Mouse (Mus musculus) embryonic facial prominence, embryonic 11.5 days (tissue): Measurements from ENCODE around the gene Csnk1g2. TPM values are rescaled to one million over a fixed set of nuclear protein-coding genes. Genes with fewer than 3 reads are reported as not detected.
A peak's percentile ranks its signal among the peaks of the same experiment; 100 is the strongest.
"Not testable (repeated sequence)": the region's sequence is repeated elsewhere in the genome, so short reads cannot be mapped to it uniquely, and the experiment has no call there.

Experiments
- ATAC-seq: fragments of 200-750 bp; cut with Nextera tagmentation; replicated peaks from 2 replicates; pipeline ENCODE4 v1.8.0; 2017; ENCODE audit warnings: low read depth; ENCODE audit not compliant: insufficient number of reproducible peaks, low FRiP score, low TSS enrichment
- DNase-seq: peaks from one replicate; pipeline ENCODE4 v3.0.0-alpha.2; 2015; ENCODE audit warnings: low spot score
- H3K27ac ChIP-seq: fragments of 300-500 bp; sonication (generic); replicated peaks from 2 replicates; pipeline ENCODE4 v1.5.1; 2014; ENCODE audit warnings: mild to moderate bottlenecking, low read depth, low read length, control low read depth
- H3K27me3 ChIP-seq: fragments of 300-500 bp; sonication (generic); 2 replicates; pipeline ENCODE4 v1.6.1; 2014; ENCODE audit warnings: mild to moderate bottlenecking, low read length, moderate library complexity, mixed read lengths; ENCODE audit not compliant: control insufficient read depth, insufficient read depth
- H3K36me3 ChIP-seq: fragments of 300-500 bp; sonication (generic); replicated peaks from 2 replicates; pipeline ENCODE4 v1.6.1; 2014; ENCODE audit warnings: low read depth, mild to moderate bottlenecking, low read length, moderate library complexity, mixed read lengths; ENCODE audit not compliant: control insufficient read depth, insufficient read depth
- H3K4me1 ChIP-seq: fragments of 300-500 bp; sonication (generic); 2 replicates; pipeline ENCODE4 v1.6.1; 2014; ENCODE audit warnings: low read length, mixed read lengths; ENCODE audit not compliant: control insufficient read depth, insufficient read depth
- H3K4me2 ChIP-seq: fragments of 300-500 bp; sonication (generic); 2 replicates; pipeline ENCODE4 v1.6.1; 2014; ENCODE audit warnings: low read depth, mild to moderate bottlenecking, control low read depth, low read length, moderate library complexity
- H3K4me3 ChIP-seq: fragments of 300-500 bp; sonication (generic); 2 replicates; pipeline ENCODE4 v1.5.1; 2014; ENCODE audit warnings: low read depth, low read length, control low read depth
- H3K9ac ChIP-seq: fragments of 300-500 bp; sonication (generic); replicated peaks from 2 replicates; pipeline ENCODE4 v1.6.1; 2014; ENCODE audit warnings: mild to moderate bottlenecking, control low read depth, low read length
- H3K9me3 ChIP-seq: fragments of 300-500 bp; sonication (generic); replicated peaks from 2 replicates; pipeline ENCODE4 v1.6.1; 2016; ENCODE audit warnings: mild to moderate bottlenecking, low read length, inconsistent platforms, mixed read lengths; ENCODE audit not compliant: control insufficient read depth
- WGBS: fragments of 180-500 bp; shearing (Covaris S2); extraction: QIAGEN DNeasy Blood & Tissue Kit; methylation state at CpG from one replicate; pipeline ENCODE4 v1.1.7; 2014; 5-methylcytosine and 5-hydroxymethylcytosine counted together
- polyA plus RNA-seq: library from polyadenylated mRNA; unstranded; fragments of >200 nt; fragmentation: Nextera tagmentation; extraction: Ambion mirVana; gene quantifications from 2 replicates; pipeline ENCODE4 v1.2.1, GENCODE M21; 2014

Gene Csnk1g2
- polyA plus RNA-seq, 1 experiment from 2014 or later, result 93.4 TPM

DNA sequence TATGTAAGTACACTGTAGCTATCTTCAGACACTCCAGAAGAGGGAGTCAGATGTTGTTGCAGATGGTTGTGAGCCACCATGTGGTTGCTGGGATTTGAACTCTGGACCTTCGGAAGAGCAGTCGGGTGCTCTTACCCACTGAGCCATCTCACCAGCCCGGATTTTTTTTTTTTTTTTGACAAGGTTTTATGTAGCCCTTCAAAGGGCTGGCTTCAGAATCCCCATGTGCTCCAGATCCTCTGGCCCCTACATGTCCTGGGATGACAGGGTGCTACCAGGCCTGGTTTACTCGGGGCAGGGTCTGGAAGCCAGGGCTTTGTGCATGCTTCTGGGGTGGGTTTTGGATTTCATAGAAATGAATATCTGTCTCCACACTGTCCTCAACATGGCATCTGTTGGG, 16.9 kb upstream of the Csnk1g2 start, which contains the start of gene Gm49322:
TSS of gene Gm49322 (plus strand) at position 301 of the 400 bp plus-strand sequence.
- not testable (repeated sequence) for H3K36me3 ChIP-seq, H3K4me1 ChIP-seq, H3K4me3 ChIP-seq, H3K9me3 ChIP-seq, H3K27ac ChIP-seq, ATAC-seq, H3K27me3 ChIP-seq, DNase-seq, H3K9ac ChIP-seq, H3K4me2 ChIP-seq
- WGBS, result 89% methylated on average over 4 of the region's 4 CpGs

DNA sequence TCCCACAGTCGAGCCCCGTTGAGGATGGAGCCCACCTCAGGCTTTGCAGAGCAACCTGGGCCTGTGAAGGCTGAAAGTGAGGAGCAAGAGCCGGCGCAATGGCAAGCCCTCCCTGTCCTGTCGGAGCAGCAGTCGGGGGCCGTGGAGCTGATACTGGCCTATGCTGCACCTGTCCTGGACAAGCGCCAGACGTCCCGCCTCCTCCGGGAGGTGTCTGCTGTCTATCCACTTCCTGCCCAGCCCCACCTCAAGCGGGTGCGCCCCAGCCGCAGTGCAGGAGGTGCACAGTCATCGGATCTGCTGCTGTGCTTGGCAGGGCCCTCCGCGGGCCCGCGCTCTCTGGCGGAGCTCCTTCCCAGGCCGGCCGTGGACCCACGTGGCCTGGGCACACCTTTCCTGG, 16.3 kb upstream of the Csnk1g2 start:
- no peak overlapping the region for H3K4me2 ChIP-seq
- H3K4me1 ChIP-seq, result peaks cover 7% of the 10 kb centered on the region
- DNase-seq (no peak), ATAC-seq (no peak)
- H3K9me3 ChIP-seq, result no peaks in the 10 kb centered on the region
- peaks cover 7% of the 10 kb centered on the region for H3K36me3 ChIP-seq
- H3K27ac ChIP-seq, result no peak overlapping the region
- 96% methylated on average over 23 of the region's 23 CpGs for WGBS
- no peaks in the 10 kb centered on the region for H3K27me3 ChIP-seq
- H3K4me3 ChIP-seq, result no peak overlapping the region
- no peak overlapping the region for H3K9ac ChIP-seq

DNA sequence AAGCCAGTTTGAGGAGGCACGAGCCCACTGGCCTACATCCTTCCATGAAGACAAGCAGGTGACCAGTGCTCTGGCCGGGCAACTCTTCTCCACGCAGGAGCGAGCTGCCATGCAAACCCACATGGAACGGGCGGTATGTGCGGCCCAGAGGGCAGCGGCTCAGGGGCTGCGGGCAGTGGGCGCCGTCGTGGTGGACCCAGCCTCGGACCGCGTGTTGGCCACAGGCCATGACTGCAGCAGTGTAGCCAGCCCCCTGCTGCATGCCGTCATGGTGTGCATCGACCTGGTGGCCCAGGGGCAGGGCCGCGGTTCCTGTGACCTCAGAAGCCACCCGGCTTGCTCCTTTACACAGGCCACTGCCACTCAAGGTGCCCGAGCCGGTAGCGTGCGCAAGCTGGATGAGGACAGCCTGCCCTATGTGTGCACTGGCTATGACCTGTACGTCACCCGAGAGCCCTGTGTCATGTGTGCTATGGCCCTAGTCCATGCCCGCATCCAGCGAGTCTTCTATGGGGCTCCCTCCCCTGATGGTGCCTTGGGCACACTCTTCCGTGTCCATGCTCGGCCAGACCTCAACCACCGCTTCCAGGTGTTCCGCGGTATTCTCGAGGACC, 15.8 kb upstream of the Csnk1g2 start:
- H3K36me3 ChIP-seq, result peaks cover 7% of the 10 kb centered on the region

DNA sequence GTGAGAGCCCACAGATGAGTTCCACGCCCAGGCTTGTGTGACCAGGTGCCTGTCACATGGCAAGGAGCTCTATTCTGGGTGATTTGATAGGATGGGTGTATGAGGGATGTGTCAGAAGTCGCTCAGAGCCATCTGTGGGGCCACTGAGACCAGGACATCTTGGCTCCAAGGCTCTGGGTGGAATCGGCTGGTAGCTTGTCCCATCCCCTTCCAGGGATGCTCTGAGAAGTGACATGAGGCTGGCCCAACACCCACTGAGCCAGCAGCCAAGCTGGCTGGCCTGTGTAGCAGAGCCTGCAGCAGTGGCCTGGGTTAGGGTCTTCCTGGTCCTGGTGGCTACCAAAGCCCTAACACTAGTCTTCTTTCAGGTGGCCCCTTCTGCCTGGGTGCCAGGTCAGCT, 14.2 kb upstream of the Csnk1g2 start:
- WGBS, result 88% methylated on average over 3 of the region's 3 CpGs
- Histone ChIP-seq H3K27me3 (no peaks in the 10 kb centered on the region), H3K4me3 (no peak overlapping the region), H3K9ac (no peak overlapping the region), H3K27ac (no peak overlapping the region), H3K4me2 (no peak overlapping the region), H3K9me3 (no peaks in the 10 kb centered on the region), H3K4me1 (peaks cover 7% of the 10 kb centered on the region), H3K36me3 (peaks cover 12% of the 10 kb centered on the region)
- DNase-seq, result no peak
- ATAC-seq, result no peak

More for the DNA sequence above, 15.8 kb upstream of the Csnk1g2 start:
- DNase-seq (no peak), ATAC-seq (no peak)
- H3K9me3 ChIP-seq, result no peaks in the 10 kb centered on the region
- WGBS, result 95% methylated on average over 34 of the region's 34 CpGs
- H3K4me2 ChIP-seq, result no peak overlapping the region
- no peaks in the 10 kb centered on the region for H3K27me3 ChIP-seq
- no peak overlapping the region for H3K9ac ChIP-seq
- peaks cover 7% of the 10 kb centered on the region for H3K4me1 ChIP-seq
- no peak overlapping the region for H3K27ac ChIP-seq
- no peak overlapping the region for H3K4me3 ChIP-seq

DNA sequence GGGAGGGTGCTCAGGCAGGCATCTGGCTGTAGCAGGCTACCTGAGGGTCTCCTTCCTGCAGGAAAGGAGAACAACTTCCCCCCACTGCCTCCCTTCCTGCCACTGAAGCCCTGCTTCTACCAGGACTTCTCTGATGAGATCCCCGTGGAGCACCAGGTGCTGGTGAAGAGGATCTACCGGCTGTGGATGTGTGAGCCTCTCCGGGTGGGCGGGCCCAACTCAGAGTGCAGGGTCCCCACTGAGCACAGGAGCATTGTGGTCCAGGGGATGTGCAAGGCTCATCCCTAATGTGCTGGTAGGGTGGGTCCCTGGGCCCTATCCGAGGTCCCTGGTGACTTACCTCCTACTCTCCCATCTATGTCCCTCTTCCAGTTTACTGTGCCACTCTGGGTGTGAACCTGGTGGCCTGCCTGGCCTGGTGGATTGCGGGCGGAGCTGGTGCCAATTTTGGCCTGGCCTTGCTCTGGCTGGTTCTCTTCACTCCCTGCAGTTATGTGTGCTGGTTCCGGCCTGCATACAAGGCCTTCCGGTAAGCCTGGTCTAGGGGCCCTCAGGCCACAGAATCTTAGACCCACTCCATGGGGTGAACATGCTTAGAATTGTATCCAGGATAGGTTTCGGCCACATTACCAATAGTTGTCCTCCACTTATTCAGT, 13.2 kb upstream of the Csnk1g2 start:
- Histone ChIP-seq H3K27ac (no peak overlapping the region), H3K4me3 (no peak overlapping the region), H3K4me1 (no peaks in the 10 kb centered on the region), H3K9me3 (no peaks in the 10 kb centered on the region), H3K4me2 (no peak overlapping the region), H3K27me3 (no peaks in the 10 kb centered on the region), H3K9ac (no peak overlapping the region), H3K36me3 (peaks cover 12% of the 10 kb centered on the region)
- 94% methylated on average over 10 of the region's 10 CpGs for WGBS
- DNase-seq, result no peak
- ATAC-seq, result no peak

DNA sequence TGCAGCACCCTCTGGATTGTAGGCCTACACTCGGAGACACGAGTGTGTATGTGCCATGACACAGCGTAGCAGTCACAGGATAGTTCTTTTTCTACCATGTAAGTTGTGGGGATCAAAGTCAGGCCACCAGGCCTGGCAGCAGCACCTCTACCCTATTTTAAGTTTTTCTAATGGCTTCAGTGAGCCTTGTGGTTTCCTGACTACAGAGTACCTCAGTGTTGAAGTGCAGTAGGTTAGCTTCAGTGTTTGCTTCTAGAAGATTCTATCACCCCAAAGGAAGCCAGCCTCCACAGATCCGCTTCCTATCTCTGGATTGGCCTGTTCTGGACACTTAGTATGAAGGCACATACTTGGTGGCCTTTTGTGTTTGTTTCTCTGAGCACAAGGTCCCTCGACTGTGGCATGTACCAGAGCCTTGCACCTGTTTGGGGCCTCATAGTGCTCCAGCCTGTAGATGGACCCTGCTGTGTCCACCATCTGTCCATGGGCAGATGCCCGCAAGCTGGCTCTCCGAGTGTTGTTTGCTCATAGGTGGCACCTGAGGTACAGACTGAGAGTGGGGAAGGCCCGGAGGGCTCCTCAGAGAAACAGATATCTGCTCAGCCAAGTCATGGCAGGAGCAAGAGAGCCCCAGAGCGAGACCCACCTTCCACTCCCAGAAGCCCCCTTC, 12.4 kb upstream of the Csnk1g2 start:
- no peak overlapping the region for H3K4me3 ChIP-seq
- H3K4me1 ChIP-seq, result no peaks in the 10 kb centered on the region
- no peak for ATAC-seq
- WGBS, result 92% methylated on average over 9 of the region's 9 CpGs
- no peaks in the 10 kb centered on the region for H3K27me3 ChIP-seq
- H3K9ac ChIP-seq, result no peak overlapping the region
- no peak overlapping the region for H3K4me2 ChIP-seq
- H3K27ac ChIP-seq, result no peak overlapping the region
- no peaks in the 10 kb centered on the region for H3K9me3 ChIP-seq
- DNase-seq, result no peak
- peaks cover 12% of the 10 kb centered on the region for H3K36me3 ChIP-seq

DNA sequence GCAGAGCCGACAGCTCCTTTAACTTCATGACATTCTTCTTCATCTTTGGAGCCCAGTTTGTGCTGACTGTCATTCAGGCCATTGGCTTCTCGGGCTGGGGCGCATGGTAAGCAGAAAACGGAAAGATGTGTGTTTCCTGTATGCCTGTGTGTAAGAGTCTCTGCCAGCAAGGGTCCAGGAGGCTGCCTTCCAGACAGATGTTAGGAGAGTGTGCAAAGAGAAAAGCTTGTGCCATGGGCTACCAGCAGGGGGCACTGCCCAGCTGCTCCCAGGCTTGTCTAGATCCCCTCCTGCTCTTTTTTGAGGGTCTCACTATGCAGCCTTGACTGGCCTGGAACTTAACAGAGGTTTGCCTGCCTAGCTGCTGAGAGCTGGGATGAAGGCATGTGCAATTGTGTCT, 11.6 kb upstream of the Csnk1g2 start:
- 75% methylated on average over 4 of the region's 4 CpGs for WGBS
- Histone ChIP-seq H3K4me3 (no peak overlapping the region), H3K9ac (no peak overlapping the region; the same call in 1 of the 2 replicates), H3K9me3 (no peaks in the 10 kb centered on the region), H3K27ac (0 out of 2 replicates have a peak overlapping the region, but pooled peaks have one; percentile 11), H3K4me1 (no peaks in the 10 kb centered on the region), H3K4me2 (no peak overlapping the region), H3K36me3 (peaks cover 12% of the 10 kb centered on the region), H3K27me3 (no peaks in the 10 kb centered on the region)
- ATAC-seq, result no peak
- DNase-seq, result peak; percentile 63

DNA sequence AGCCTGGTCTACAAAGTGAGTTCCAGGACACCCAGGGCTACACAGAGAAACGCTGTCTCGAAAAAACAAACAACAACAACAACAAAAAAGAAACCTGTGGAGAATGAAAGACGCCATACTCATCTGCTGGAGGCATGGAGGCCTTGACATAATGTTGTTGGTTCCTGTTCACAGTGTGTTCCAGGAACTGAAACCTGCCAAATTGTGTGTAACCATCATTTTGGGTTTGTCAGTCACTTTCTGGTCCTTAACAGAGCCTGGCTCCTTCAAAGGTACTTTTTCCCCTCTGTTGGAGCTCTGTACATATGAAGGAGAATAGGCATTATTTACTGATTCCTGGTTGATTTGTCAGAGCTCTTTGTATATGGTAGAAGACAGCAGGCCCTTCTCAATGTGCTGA, 10.7 kb upstream of the Csnk1g2 start:
- ATAC-seq, result no peak
- no peak for DNase-seq
- H3K9ac ChIP-seq, result no peak overlapping the region
- 96% methylated on average over 3 of the region's 3 CpGs for WGBS
- no peaks in the 10 kb centered on the region for H3K4me1 ChIP-seq
- peaks cover 8% of the 10 kb centered on the region for H3K36me3 ChIP-seq
- H3K4me3 ChIP-seq, result no peak overlapping the region
- no peak overlapping the region for H3K4me2 ChIP-seq
- H3K27me3 ChIP-seq, result no peaks in the 10 kb centered on the region
- H3K27ac ChIP-seq, result no peak overlapping the region
- no peaks in the 10 kb centered on the region for H3K9me3 ChIP-seq
